Mouse (Mus musculus) CH12.LX (cell line): ENCODE data around the gene Notch1.

ENCODE experiments used
- JUN ChIP-seq: IDR thresholded peaks from 2 replicates; pipeline ENCODE4 v1.6.1; 2011; ENCODE audit warnings: low read depth, mild to moderate bottlenecking, low read length, improper control_type of control experiment, moderate library complexity; ENCODE audit not compliant: insufficient read depth
- MYC ChIP-seq: IDR thresholded peaks from 2 replicates; pipeline ENCODE4 v1.6.1; 2011; ENCODE audit warnings: low read depth, mild to moderate bottlenecking, improper control_type of control experiment, low read length
- RAD21 ChIP-seq: IDR thresholded peaks from 2 replicates; pipeline ENCODE4 v1.6.1; 2011; ENCODE audit warnings: low read depth, mild to moderate bottlenecking, low read length, improper control_type of control experiment, moderate library complexity
- ZC3H11A ChIP-seq: IDR thresholded peaks from 2 replicates; pipeline ENCODE4 v1.6.1; 2012; ENCODE audit warnings: low read depth, mild to moderate bottlenecking, inconsistent platforms, low read length, improper control_type of control experiment
- ZKSCAN1 ChIP-seq: IDR thresholded peaks from 2 replicates; pipeline ENCODE4 v1.6.1; 2012; ENCODE audit warnings: low read depth, inconsistent platforms, low read length, improper control_type of control experiment, borderline replicate concordance

DNA sequence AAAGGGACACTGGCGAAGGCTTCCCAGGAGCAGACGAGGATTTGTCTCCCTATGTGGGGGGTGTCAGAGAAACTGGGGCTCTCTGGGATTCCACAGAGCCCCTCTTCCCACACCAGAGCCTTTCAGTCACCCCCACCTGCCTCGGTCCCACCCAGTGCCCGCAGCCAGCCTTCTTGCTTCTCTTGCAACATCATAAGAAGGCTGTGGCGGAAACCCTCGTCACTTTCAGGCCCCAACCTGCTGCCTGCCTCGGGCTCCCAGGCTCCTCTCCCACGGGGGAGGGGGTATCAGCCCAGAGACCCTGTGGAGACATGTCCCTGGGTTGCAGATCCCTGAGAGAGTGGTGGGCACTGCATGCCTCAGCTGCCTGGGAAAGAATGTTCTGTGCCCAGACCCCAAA is 35.0 kb upstream of the Notch1 start:
- no peak for TF ChIP-seq ZKSCAN1
- no peak for TF ChIP-seq JUN
- no peak for TF ChIP-seq MYC
- no peak for TF ChIP-seq ZC3H11A
- TF ChIP-seq RAD21, result no peak
